Mouse (Mus musculus): ENCODE data around the gene Gpx4. TPM values are rescaled to one million over a fixed set of nuclear protein-coding genes. Genes with fewer than 3 reads are reported as not detected.
"Not testable (repeated sequence)": the region's sequence is repeated elsewhere in the genome, so short reads cannot be mapped to it uniquely, and the experiment has no call there.

Gpx4 gene
- polyA plus RNA-seq, 1 experiment from 2014 or later, result 767 TPM

- H3K27ac ChIP-seq, result peak overlapping the region; percentile 65; the same call in 1 of the 2 replicates
- no peaks in the 10 kb centered on the region for H3K36me3 ChIP-seq
- DNase-seq (ENCODE audit: low spot score), result no peak
- H3K4me3 ChIP-seq, result no peak overlapping the region
- peaks cover 29% of the 10 kb centered on the region for H3K4me1 ChIP-seq
- H3K27me3 ChIP-seq (ENCODE audit: insufficient read depth, poor library complexity, severe bottlenecking), result no peaks in the 10 kb centered on the region
- H3K9me3 ChIP-seq, result no peaks in the 10 kb centered on the region
- WGBS, result 38% methylated on average over 4 of the region's 4 CpGs
Measured at GRCm38 (mm10) chr10:80044087-80044486, 2.9 kb upstream of the Gpx4 start.

- H3K27ac ChIP-seq; DNase-seq (ENCODE audit: low spot score); H3K4me3 ChIP-seq; H3K36me3 ChIP-seq; H3K27me3 ChIP-seq (ENCODE audit: insufficient read depth, poor library complexity, severe bottlenecking); H3K9me3 ChIP-seq: not testable (repeated sequence)
- H3K4me1 ChIP-seq, result peaks cover 29% of the 10 kb centered on the region
- 68% methylated on average over 4 of the region's 4 CpGs for WGBS
Measured at GRCm38 (mm10) chr10:80045364-80045763, 1.6 kb upstream of the Gpx4 start.

- H3K4me1 ChIP-seq, result peaks cover 33% of the 10 kb centered on the region
- no peaks in the 10 kb centered on the region for H3K9me3 ChIP-seq
- H3K27me3 ChIP-seq (ENCODE audit: insufficient read depth, poor library complexity, severe bottlenecking), result no peaks in the 10 kb centered on the region
- WGBS, result 84% methylated on average over 5 of the region's 5 CpGs
- no peaks in the 10 kb centered on the region for H3K36me3 ChIP-seq
- no peak overlapping the region for H3K27ac ChIP-seq
- H3K4me3 ChIP-seq, result no peak overlapping the region
- DNase-seq (ENCODE audit: low spot score), result no peak
Measured at GRCm38 (mm10) chr10:80045766-80046165, 1.2 kb upstream of the Gpx4 start.

- no peak overlapping the region; the same call in 1 of the 2 replicates for H3K4me3 ChIP-seq
- DNase-seq (ENCODE audit: low spot score), result no peak
- H3K4me1 ChIP-seq, result peaks cover 58% of the 10 kb centered on the region
- 32% methylated on average over 5 of the region's 5 CpGs for WGBS
- no peaks in the 10 kb centered on the region for H3K27me3 ChIP-seq (ENCODE audit: insufficient read depth, poor library complexity, severe bottlenecking)
- H3K36me3 ChIP-seq, result no peaks in the 10 kb centered on the region
- H3K9me3 ChIP-seq, result no peaks in the 10 kb centered on the region
- H3K27ac ChIP-seq, result peak overlapping the region; percentile 76
Measured at GRCm38 (mm10) chr10:80048396-80048795, 1.4 kb downstream of the Gpx4 start.

- 28% methylated on average over 3 of the region's 3 CpGs for WGBS
- H3K4me3 ChIP-seq, result no peak overlapping the region
- DNase-seq (ENCODE audit: low spot score), result no peak
- no peaks in the 10 kb centered on the region for H3K9me3 ChIP-seq
- peaks cover 58% of the 10 kb centered on the region for H3K4me1 ChIP-seq
- no peaks in the 10 kb centered on the region for H3K36me3 ChIP-seq
- H3K27me3 ChIP-seq (ENCODE audit: insufficient read depth, poor library complexity, severe bottlenecking), result no peaks in the 10 kb centered on the region
- H3K27ac ChIP-seq, result peak overlapping the region; percentile 76
Measured at GRCm38 (mm10) chr10:80048834-80049233, 1.9 kb downstream of the Gpx4 start.

- 41% methylated on average over 6 of the region's 6 CpGs for WGBS
- Histone ChIP-seq H3K9me3 (no peaks in the 10 kb centered on the region), H3K4me1 (peaks cover 64% of the 10 kb centered on the region), H3K27ac (peak overlapping the region; percentile 63), H3K27me3 (ENCODE audit: insufficient read depth, poor library complexity, severe bottlenecking) (no peaks in the 10 kb centered on the region), H3K36me3 (no peaks in the 10 kb centered on the region), H3K4me3 (no peak overlapping the region)
- no peak for DNase-seq (ENCODE audit: low spot score)
Measured at GRCm38 (mm10) chr10:80050244-80050643, 3.3 kb downstream of the Gpx4 start.

GRCm38 (mm10) chr10:80050885-80051617 lies 4.1 kb downstream of the Gpx4 start:
- no peaks in the 10 kb centered on the region for H3K27me3 ChIP-seq (ENCODE audit: insufficient read depth, poor library complexity, severe bottlenecking)
- peak overlapping the region; percentile 99 for H3K27ac ChIP-seq
- WGBS, result 30% methylated on average over 15 of the region's 15 CpGs
- DNase-seq (ENCODE audit: low spot score), result no peak
- H3K4me1 ChIP-seq, result peaks cover 72% of the 10 kb centered on the region
- H3K4me3 ChIP-seq, result 0 out of 2 replicates have a peak overlapping the region, but pooled peaks have one; percentile 29
- no peaks in the 10 kb centered on the region for H3K9me3 ChIP-seq
- peaks cover 8% of the 10 kb centered on the region for H3K36me3 ChIP-seq

GRCm38 (mm10) chr10:80051618-80052373 lies 4.8 kb downstream of the Gpx4 start:
- no peaks in the 10 kb centered on the region for H3K9me3 ChIP-seq
- H3K4me1 ChIP-seq, result peaks cover 74% of the 10 kb centered on the region
- peak overlapping the region; percentile 99 for H3K27ac ChIP-seq
- H3K4me3 ChIP-seq, result peak overlapping the region; percentile 29
- 18% methylated on average over 14 of the region's 14 CpGs for WGBS
- DNase-seq (ENCODE audit: low spot score), result no peak
- H3K27me3 ChIP-seq (ENCODE audit: insufficient read depth, poor library complexity, severe bottlenecking), result no peaks in the 10 kb centered on the region
- H3K36me3 ChIP-seq, result peaks cover 14% of the 10 kb centered on the region

- H3K27ac ChIP-seq, result peak overlapping the region; percentile 99
- peaks cover 20% of the 10 kb centered on the region for H3K36me3 ChIP-seq
- WGBS, result 78% methylated on average over 5 of the region's 5 CpGs
- DNase-seq (ENCODE audit: low spot score), result no peak
- peak overlapping the region; percentile 92 for H3K4me3 ChIP-seq
- H3K9me3 ChIP-seq, result no peaks in the 10 kb centered on the region
- H3K27me3 ChIP-seq (ENCODE audit: insufficient read depth, poor library complexity, severe bottlenecking), result no peaks in the 10 kb centered on the region
- peaks cover 69% of the 10 kb centered on the region for H3K4me1 ChIP-seq
Measured at GRCm38 (mm10) chr10:80052374-80052764, 5.4 kb downstream of the Gpx4 start.

GRCm38 (mm10) chr10:80053259-80053780 lies 6.4 kb downstream of the Gpx4 start:
- H3K4me1 ChIP-seq, result peaks cover 68% of the 10 kb centered on the region
- H3K4me3 ChIP-seq, result peak overlapping the region; percentile 92
- peak; percentile 100 for DNase-seq (ENCODE audit: low spot score)
- H3K9me3 ChIP-seq, result no peaks in the 10 kb centered on the region
- H3K27me3 ChIP-seq (ENCODE audit: insufficient read depth, poor library complexity, severe bottlenecking), result no peaks in the 10 kb centered on the region
- under 1% methylated on average over 47 of the region's 47 CpGs for WGBS
- peak overlapping the region; percentile 99 for H3K27ac ChIP-seq
- peaks cover 30% of the 10 kb centered on the region for H3K36me3 ChIP-seq

- peaks cover 38% of the 10 kb centered on the region for H3K36me3 ChIP-seq
- 1% methylated on average over 77 of the region's 77 CpGs for WGBS
- DNase-seq (ENCODE audit: low spot score), result peak; percentile 87
Measured at GRCm38 (mm10) chr10:80053831-80054815, 7.2 kb downstream of the Gpx4 start.

GRCm38 (mm10) chr10:80054911-80055310 lies 7.9 kb downstream of the Gpx4 start:
- not testable (repeated sequence) for DNase-seq (ENCODE audit: low spot score); H3K27me3 ChIP-seq (ENCODE audit: insufficient read depth, poor library complexity, severe bottlenecking); H3K9me3 ChIP-seq
- Histone ChIP-seq H3K4me1 (peaks cover 61% of the 10 kb centered on the region), H3K36me3 (peaks cover 45% of the 10 kb centered on the region), H3K27ac (peak overlapping the region; percentile 99; the same call in 1 of the 2 replicates), H3K4me3 (peak overlapping the region; percentile 92)
- 42% methylated on average over 3 of the region's 3 CpGs for WGBS

More at GRCm38 (mm10) chr10:80053831-80054815, 7.2 kb downstream of the Gpx4 start:
- peaks cover 61% of the 10 kb centered on the region for H3K4me1 ChIP-seq
- H3K4me3 ChIP-seq, result peak overlapping the region; percentile 92
- no peaks in the 10 kb centered on the region for H3K27me3 ChIP-seq (ENCODE audit: insufficient read depth, poor library complexity, severe bottlenecking)
- H3K27ac ChIP-seq, result peak overlapping the region; percentile 99
- no peaks in the 10 kb centered on the region for H3K9me3 ChIP-seq
